Mouse (Mus musculus) embryonic stem cell, embryonic (primary cell): ENCODE data around the gene Rabepk.

Experiments
- CTCF ChIA-PET, 4 experiments: fragments of 300-600 bp in 2 of 4; fragments of 350-600 bp in 2 of 4; sonication (Branson Sonifier 250); formaldehyde crosslinking; loops; one replicate each; lab custom pipeline; 2022; ENCODE audit warnings: inconsistent platforms in 2 of 4; lab: Charles Lee
- POLR2A ChIA-PET, 4 experiments: fragments of 300-600 bp in 2 of 4; fragments of 350-600 bp in 2 of 4; sonication (Branson Sonifier 250); formaldehyde crosslinking; loops; one replicate each; lab custom pipeline; 2022; ENCODE audit warnings: antibody characterized with exemption in 4 of 4, inconsistent platforms in 1 of 4; lab: Charles Lee

Rabepk gene

GRCm38 (mm10) chr2:34754551-34755358 lies 45.0 kb downstream of the Rabepk start, which contains the start of gene Gapvd1:
Gene Gapvd1, minus strand, starts transcription at chr2:34755232.
- POLR2A ChIA-PET: interaction anchor here (0.6 to 4.7 kb wide), 42 partner anchors 8 to 355 kb away, joined by 3 to 78 read pairs (median 4); partner anchors contain the start of genes Hspa5 (in 3 of the 4), Cntrl (in 1 of the 4) and Rabepk (in 1 of the 4)
- CTCF ChIA-PET: interaction anchor here in 1 of 4 experiments (0.7 kb wide), 1 partner anchor 767 kb away, joined by 3 read pairs; no protein-coding TSS in a partner anchor

DNA sequence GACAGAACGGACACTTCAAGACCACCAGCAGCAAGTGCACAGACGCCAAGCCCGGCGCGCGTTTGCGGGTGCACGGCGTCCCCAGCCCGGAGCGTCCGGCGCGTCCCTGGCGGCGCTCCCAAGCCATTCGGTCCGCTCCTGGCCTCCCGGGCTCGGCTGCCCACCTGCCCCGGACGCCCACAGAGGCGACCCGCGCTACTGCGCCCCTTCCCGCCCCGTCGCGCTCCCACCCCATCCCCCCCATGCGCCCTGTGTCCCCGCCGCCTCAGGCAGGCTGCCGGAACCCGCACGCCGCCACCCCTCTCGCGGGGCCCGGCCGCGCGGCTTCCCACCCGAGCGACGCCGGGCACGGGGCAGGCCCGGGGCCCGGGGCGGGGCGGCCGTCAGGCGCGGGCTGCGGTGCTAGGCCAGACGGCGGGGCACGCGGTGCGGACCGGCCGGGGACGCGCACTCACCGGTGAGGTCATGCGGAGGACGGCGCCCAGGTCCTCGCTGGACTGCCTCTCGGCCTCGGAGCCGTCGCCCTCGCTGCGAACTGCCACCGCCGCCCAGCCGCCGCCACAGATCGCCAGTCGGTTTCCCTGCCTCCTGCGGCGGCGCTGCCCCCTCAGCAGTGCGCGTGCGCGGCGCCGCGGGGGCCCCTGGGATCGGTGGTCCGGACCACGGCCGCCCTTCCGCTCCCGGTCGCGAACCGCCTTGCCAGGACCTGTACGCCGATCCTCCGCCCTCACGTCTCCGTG lies 45.7 kb downstream of the Rabepk start:
- POLR2A ChIA-PET: interaction anchor here (0.6 to 6.5 kb wide), 18 partner anchors 8 to 355 kb away, joined by 3 to 78 read pairs (median 6); partner anchors contain the start of genes Hspa5 (in 3 of the 4), Cntrl (in 1 of the 4) and Rabepk (in 1 of the 4)
- CTCF ChIA-PET: no interaction called here

GRCm38 (mm10) chr2:34750245-34750644 lies 49.5 kb downstream of the Rabepk start:
- CTCF ChIA-PET: interaction anchor here in 1 of 4 experiments (0.6 kb wide), 1 partner anchor 65 kb away, joined by 3 read pairs; no protein-coding TSS in a partner anchor
- POLR2A ChIA-PET: interaction anchor here in 3 of 4 experiments (0.6 to 6.5 kb wide), 9 partner anchors 9 to 27 kb away, joined by 3 to 37 read pairs (median 5); partner anchors contain the start of gene Hspa5 (in 3 of the 3)

GRCm38 (mm10) chr2:34748479-34748878 lies 51.2 kb downstream of the Rabepk start:
- CTCF ChIA-PET: no interaction called here
- POLR2A ChIA-PET: interaction anchor here in 2 of 4 experiments (6.2 to 6.5 kb wide), 2 partner anchors 23 kb away, joined by 37 read pairs; partner anchors contain the start of gene Hspa5 (in 2 of the 2)

DNA sequence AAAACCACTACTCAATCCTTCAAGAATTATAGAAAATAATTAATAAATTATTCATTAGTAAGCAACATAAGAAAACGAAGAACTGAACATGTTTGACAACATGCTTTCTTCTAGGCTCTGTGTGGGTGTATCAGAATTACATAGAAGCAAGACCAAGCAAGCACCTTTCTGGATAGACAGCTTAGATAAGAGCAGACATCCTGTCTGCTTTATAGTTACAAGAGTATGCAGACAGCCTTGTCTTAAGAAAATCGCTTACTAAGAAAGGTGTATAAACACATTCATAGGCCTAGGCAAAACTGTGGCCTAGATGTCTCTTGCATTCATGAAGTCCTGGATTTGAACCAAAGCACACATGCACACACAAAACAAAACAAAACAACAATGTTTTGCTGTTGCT lies 54.0 kb downstream of the Rabepk start:
- ChIA-PET POLR2A (interaction anchor here in 3 of 4 experiments (1.0 to 7.6 kb wide), 12 partner anchors 9 to 39 kb away, joined by 3 to 48 read pairs (median 4); partner anchors contain the start of genes Hspa5 (in 3 of the 3) and Gapvd1 (in 2 of the 3)), CTCF (interaction anchor here in 1 of 4 experiments (0.8 kb wide), 1 partner anchor 380 kb away, joined by 4 read pairs; no protein-coding TSS in a partner anchor)

GRCm38 (mm10) chr2:34744476-34744875 lies 55.2 kb downstream of the Rabepk start:
- ChIA-PET POLR2A (interaction anchor here in 3 of 4 experiments (0.7 to 7.6 kb wide), 8 partner anchors 10 to 73 kb away, joined by 3 to 48 read pairs (median 5); partner anchors contain the start of genes Hspa5 (in 3 of the 3) and Gapvd1 (in 1 of the 3)), CTCF (interaction anchor here in 2 of 4 experiments (0.7 kb wide), 3 partner anchors 10 to 921 kb away, joined by 3 to 5 read pairs (median 3); no protein-coding TSS in a partner anchor)

GRCm38 (mm10) chr2:34742675-34743074 lies 57.0 kb downstream of the Rabepk start:
- POLR2A ChIA-PET: interaction anchor here in 2 of 4 experiments (1.4 to 7.6 kb wide), 2 partner anchors 24 to 28 kb away, joined by 5 to 48 read pairs; partner anchors contain the start of gene Hspa5 (in 1 of the 2)
- CTCF ChIA-PET: no interaction called here

DNA sequence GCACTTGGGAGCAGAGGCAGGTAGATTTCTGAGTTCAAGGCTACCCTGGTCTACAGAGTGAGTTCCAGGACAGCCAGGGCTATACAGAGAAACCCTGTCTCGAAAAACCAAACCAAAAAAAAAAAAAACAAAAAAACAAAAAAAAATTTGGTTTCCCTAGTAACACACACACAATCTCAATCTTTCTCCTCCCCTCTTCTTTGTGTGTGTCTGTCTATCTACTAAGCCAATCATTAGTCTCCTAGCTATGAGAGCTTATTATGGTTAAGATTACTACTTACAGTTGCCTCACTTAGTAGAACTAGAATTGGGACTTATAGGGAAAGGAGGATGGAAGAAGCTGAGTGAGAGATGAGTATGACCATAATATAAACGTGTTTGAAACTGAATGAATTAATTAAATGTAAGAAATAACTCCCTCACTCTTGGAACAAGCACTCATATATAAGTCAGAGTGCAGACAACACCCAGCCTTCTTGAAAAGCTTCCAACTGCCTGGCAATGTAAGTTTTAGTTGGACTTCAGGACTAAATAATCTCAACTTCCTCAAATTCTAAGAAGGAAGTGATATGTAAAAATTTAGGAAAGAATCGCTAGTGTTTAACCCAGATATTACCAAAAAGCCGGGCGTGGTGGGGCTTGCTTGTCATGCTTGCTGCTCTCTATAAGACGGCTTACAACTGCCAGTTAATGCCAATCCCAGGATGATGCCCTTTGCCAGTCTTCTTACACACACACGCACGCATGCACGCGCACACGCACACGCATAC lies 58.1 kb downstream of the Rabepk start:
- POLR2A ChIA-PET: interaction anchor here (0.5 to 7.6 kb wide), 10 partner anchors 8 to 830 kb away, joined by 3 to 48 read pairs (median 5); partner anchors contain the start of genes Hspa5 (in 3 of the 4) and Gapvd1 (in 1 of the 4)
- CTCF ChIA-PET: no interaction called here

DNA sequence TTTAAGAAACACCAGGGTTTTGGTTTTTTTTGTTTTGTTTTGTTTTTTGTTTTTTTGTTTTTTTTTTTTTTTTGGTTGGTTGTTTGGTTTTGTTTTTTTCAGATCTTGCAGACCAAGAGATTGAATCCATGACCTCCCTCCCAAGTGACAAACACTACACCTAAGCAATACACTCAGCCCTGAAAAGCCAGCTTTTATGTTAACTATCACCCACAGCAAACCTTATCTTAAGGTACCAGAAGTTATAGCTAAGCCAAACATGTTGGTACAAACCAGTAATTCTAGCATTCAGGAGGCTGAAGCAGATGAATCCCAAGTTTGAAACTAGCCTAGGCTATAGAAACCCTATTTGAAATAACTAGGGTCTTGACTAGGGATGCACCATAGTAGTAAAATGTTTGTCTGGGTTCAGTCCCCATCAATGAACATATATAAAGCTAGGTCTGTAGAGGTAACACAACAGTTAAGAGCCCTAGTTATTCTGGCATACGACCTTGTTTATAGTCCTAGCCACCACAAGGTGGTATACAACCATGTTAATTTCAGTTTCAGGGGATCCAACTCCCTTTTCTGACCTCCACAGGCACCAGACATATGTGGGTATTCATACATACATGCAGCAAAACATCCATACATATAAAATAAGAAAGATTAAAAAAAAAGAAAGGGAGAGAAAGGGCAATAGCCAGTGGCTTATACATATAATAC lies 59.9 kb downstream of the Rabepk start:
- POLR2A ChIA-PET: interaction anchor here in 2 of 4 experiments (0.7 to 7.6 kb wide), 6 partner anchors 10 to 41 kb away, joined by 3 to 48 read pairs (median 10); partner anchors contain the start of genes Hspa5 (in 2 of the 2) and Gapvd1 (in 1 of the 2)
- CTCF ChIA-PET: interaction anchor here in 1 of 4 experiments (0.6 kb wide), 1 partner anchor 27 kb away, joined by 3 read pairs; no protein-coding TSS in a partner anchor

DNA sequence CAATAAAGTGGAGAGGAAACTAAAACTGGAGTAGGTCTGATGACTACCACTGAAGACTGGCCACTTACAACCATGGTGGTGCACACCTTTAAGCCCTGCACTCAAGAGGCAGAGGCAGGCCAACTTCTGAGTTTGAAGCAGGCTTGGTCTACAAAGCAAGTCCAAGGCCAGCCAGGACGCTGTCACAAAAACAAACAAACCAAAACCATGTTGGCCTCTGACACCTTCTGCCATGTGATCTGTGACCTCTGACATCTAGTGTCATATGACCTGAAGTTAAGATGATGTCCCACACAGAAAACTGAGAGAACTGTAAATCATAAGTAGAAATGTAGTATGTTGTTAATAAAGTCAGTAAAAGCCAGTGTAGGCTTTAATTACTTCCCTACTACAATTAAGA lies 61.8 kb downstream of the Rabepk start:
- ChIA-PET CTCF (no interaction called here), POLR2A (no interaction called here)

DNA sequence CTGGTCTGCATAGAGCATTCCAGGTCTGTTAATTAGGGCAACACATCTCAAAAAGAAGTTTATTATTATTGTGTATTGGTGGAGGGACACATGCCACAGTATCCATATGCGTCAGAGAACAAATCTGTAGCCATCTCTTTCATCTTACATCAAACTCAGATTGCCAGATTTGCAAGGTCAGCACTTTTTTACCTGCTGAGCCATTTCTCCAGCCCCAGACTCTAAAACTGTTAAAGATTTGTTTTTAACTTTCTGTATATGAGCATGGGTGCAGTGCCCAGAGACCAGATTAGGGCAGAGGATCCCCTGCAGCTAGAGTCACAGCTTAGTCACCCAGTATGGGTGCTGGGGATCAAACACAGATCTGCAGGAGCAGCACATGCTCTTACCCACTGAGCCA lies 63.1 kb downstream of the Rabepk start:
- POLR2A ChIA-PET: interaction anchor here in 2 of 4 experiments (1.3 to 2.9 kb wide), 3 partner anchors 9 to 36 kb away, joined by 4 to 8 read pairs (median 5); partner anchors contain the start of gene Hspa5 (in 1 of the 2)
- CTCF ChIA-PET: no interaction called here
